Mouse (Mus musculus) hindbrain, postnatal 0 days (tissue): ENCODE measurements at regions not wholly inside any gene's neighbourhood (a gene's known extent, or its start where the extent isn't known, plus 50 kb on each side); places are given as distances from the start of the nearest gene placed in this dataset.

ENCODE experiments used
- ATAC-seq: fragments of 200-750 bp; cut with Nextera tagmentation; 2 replicates; pipeline ENCODE4 v1.8.0; 2017; ENCODE audit warnings: mild to moderate bottlenecking, moderate TSS enrichment, moderate library complexity
- DNase-seq: peaks from one replicate; pipeline ENCODE4 v3.0.0-alpha.2; 2015; ENCODE audit warnings: low spot score
- H3K27ac ChIP-seq: fragments of 300-500 bp; sonication (generic); 2 replicates; pipeline ENCODE4 v1.5.1; 2014; ENCODE audit warnings: mild to moderate bottlenecking
- H3K27me3 ChIP-seq: fragments of 300-500 bp; sonication (generic); 2 replicates; pipeline ENCODE4 v1.6.1; 2014; ENCODE audit warnings: low read length, mixed read lengths; ENCODE audit not compliant: insufficient read depth
- H3K36me3 ChIP-seq: fragments of 300-500 bp; sonication (generic); 2 replicates; pipeline ENCODE4 v1.6.1; 2014; ENCODE audit warnings: low read length, mixed read lengths; ENCODE audit not compliant: insufficient read depth
- H3K4me1 ChIP-seq: fragments of 300-500 bp; sonication (generic); 2 replicates; pipeline ENCODE4 v1.6.1; 2014; ENCODE audit warnings: antibody characterized with exemption, low read length, mixed read lengths; ENCODE audit not compliant: insufficient read depth
- H3K4me2 ChIP-seq: fragments of 300-500 bp; sonication (generic); 2 replicates; pipeline ENCODE4 v1.6.1; 2014; ENCODE audit warnings: low read depth, mild to moderate bottlenecking, low read length, moderate library complexity, mixed read lengths
- H3K4me3 ChIP-seq: fragments of 300-500 bp; sonication (generic); 2 replicates; pipeline ENCODE4 v1.5.1; 2014; ENCODE audit warnings: low read length
- H3K9ac ChIP-seq: fragments of 300-500 bp; sonication (generic); replicated peaks from 2 replicates; pipeline ENCODE4 v1.6.1; 2014; ENCODE audit warnings: mild to moderate bottlenecking, low read length, moderate library complexity, mixed read lengths
- H3K9me3 ChIP-seq: fragments of 300-500 bp; sonication (generic); 2 replicates; pipeline ENCODE4 v1.6.1; 2016; ENCODE audit warnings: low read length, mixed read lengths
- CTCF ChIP-seq: IDR thresholded peaks from 2 replicates; pipeline ENCODE4 v1.5.1; 2016; ENCODE audit warnings: antibody characterized with exemption, control low read depth, low read depth
- WGBS: fragments of 180-500 bp; shearing (Covaris S2); extraction: QIAGEN DNeasy Blood & Tissue Kit; methylation state at CpG from one replicate; pipeline ENCODE4 v1.1.7; 2014; 5-methylcytosine and 5-hydroxymethylcytosine counted together

- Histone ChIP-seq H3K9me3 (no peaks in the 10 kb centered on the region), H3K27me3 (no peaks in the 10 kb centered on the region), H3K36me3 (no peaks in the 10 kb centered on the region), H3K9ac (no peak overlapping the region), H3K4me2 (no peak overlapping the region), H3K27ac (no peak overlapping the region), H3K4me1 (no peaks in the 10 kb centered on the region), H3K4me3 (no peak overlapping the region)
- no peak for TF ChIP-seq CTCF
- DNase-seq (no peak), ATAC-seq (no peak)
- WGBS: 77% methylated on average over 2 of the region's 2 CpGs
Observed at GRCm38 (mm10) chr6:24233626-24234025, 65.7 kb upstream of the Slc13a1 start.

GRCm38 (mm10) chr6:24220589-24220988 lies 52.7 kb upstream of the Slc13a1 start:
- TF ChIP-seq CTCF: no peak
- H3K9ac ChIP-seq: no peak overlapping the region
- no peak for ATAC-seq
- no peak overlapping the region for H3K27ac ChIP-seq
- no peak for DNase-seq
- WGBS: 73% methylated on average over 1 of the region's 1 CpGs
- H3K27me3 ChIP-seq: no peaks in the 10 kb centered on the region
- H3K4me1 ChIP-seq: no peaks in the 10 kb centered on the region
- H3K9me3 ChIP-seq: no peaks in the 10 kb centered on the region
- no peak overlapping the region for H3K4me3 ChIP-seq
- H3K4me2 ChIP-seq: no peak overlapping the region
- H3K36me3 ChIP-seq: no peaks in the 10 kb centered on the region

GRCm38 (mm10) chr6:24219882-24220522 lies 52.1 kb upstream of the Slc13a1 start:
- no peak overlapping the region for H3K9ac ChIP-seq
- no peak overlapping the region for H3K4me3 ChIP-seq
- ATAC-seq: no peak
- DNase-seq: no peak
- H3K36me3 ChIP-seq: no peaks in the 10 kb centered on the region
- WGBS: 63% methylated on average over 3 of the region's 3 CpGs
- H3K27ac ChIP-seq: no peak overlapping the region
- no peaks in the 10 kb centered on the region for H3K27me3 ChIP-seq
- no peaks in the 10 kb centered on the region for H3K4me1 ChIP-seq
- no peak overlapping the region for H3K4me2 ChIP-seq
- no peaks in the 10 kb centered on the region for H3K9me3 ChIP-seq
- no peak for TF ChIP-seq CTCF
